Mouse (Mus musculus) thymus, postnatal 0 days (tissue): ENCODE measurements around the gene Cox6a2. TPM values are rescaled to one million over a fixed set of nuclear protein-coding genes. Genes with fewer than 3 reads are reported as not detected.

Source experiments
- DNase-seq: peaks from one replicate; pipeline ENCODE4 v3.0.0-alpha.2; 2015; ENCODE audit warnings: low spot score
- polyA plus RNA-seq: library from polyadenylated mRNA; unstranded; fragments of >200 nt; fragmentation: Nextera tagmentation; extraction: Ambion mirVana; gene quantifications from 2 replicates; pipeline ENCODE4 v1.2.1, GENCODE M21; 2015

Cox6a2 gene
- polyA plus RNA-seq, 1 experiment from 2014 or later, result 4.0 TPM

GRCm38 (mm10) chr7:128235481-128235880, 29.3 kb upstream of the Cox6a2 start:
- DNase-seq, result no peak

GRCm38 (mm10) chr7:128234796-128235195, 28.6 kb upstream of the Cox6a2 start:
- DNase-seq, result no peak

GRCm38 (mm10) chr7:128231741-128232140, 25.6 kb upstream of the Cox6a2 start:
- DNase-seq, result peak; percentile 25

GRCm38 (mm10) chr7:128220936-128221335, 14.7 kb upstream of the Cox6a2 start:
- no peak for DNase-seq

DNA sequence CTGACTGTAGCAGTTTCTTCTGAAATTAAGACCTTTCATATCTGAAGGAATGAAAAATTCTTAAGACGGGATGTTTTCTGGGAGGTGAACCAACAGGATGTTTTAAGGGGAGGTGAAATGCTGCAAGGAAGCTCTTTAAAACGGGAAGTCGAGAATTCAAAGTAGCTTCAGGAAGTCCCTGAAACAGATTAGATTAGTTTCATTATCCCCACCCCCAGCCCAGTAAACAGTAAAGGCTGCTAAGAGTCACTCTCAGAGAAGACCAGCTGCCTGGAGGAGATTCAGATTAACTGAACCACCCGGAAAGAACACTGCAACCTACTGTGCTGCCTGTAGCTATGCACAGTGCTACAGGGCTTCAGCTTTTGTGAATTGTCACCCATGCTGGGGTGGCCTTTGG, 13.8 kb upstream of the Cox6a2 start:
- no peak for DNase-seq

- DNase-seq, result no peak
Observed at GRCm38 (mm10) chr7:128209826-128210225, 3.6 kb upstream of the Cox6a2 start.

GRCm38 (mm10) chr7:128208187-128208586, 2.0 kb upstream of the Cox6a2 start:
- DNase-seq, result peak; percentile 76

- no peak for DNase-seq
Observed at GRCm38 (mm10) chr7:128205695-128206094, 492 bp downstream of the Cox6a2 start.

GRCm38 (mm10) chr7:128204179-128204578, 2.0 kb downstream of the Cox6a2 start:
- no peak for DNase-seq

- DNase-seq, result no peak
Observed at GRCm38 (mm10) chr7:128203071-128203470, 3.1 kb downstream of the Cox6a2 start.

GRCm38 (mm10) chr7:128201607-128202006, 4.6 kb downstream of the Cox6a2 start:
- no peak for DNase-seq

GRCm38 (mm10) chr7:128181691-128182090, 24.5 kb downstream of the Cox6a2 start:
- peak; percentile 70 for DNase-seq

DNA sequence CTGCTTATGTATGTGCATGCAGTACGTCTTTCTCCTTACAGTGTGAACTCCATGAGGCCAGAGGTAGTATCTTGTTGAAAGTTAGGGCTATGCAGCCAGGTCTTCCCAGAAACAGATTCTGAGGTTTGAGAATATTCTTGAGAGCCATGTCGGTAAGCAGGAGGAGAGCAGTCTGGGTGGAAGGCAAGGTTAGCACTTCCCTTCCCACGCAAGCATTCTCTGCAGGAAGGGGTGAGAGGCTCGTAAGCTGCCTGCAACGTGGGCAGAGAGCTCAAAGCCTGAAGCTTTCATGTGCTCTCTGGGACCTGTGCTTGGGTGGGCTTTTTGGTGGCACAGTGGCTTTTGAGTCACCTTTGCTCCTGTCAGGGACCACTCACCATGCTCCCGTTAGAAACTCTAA, 25.6 kb downstream of the Cox6a2 start:
- DNase-seq, result peak; percentile 59

GRCm38 (mm10) chr7:128180126-128180525, 26.1 kb downstream of the Cox6a2 start:
- peak; percentile 53 for DNase-seq

DNA sequence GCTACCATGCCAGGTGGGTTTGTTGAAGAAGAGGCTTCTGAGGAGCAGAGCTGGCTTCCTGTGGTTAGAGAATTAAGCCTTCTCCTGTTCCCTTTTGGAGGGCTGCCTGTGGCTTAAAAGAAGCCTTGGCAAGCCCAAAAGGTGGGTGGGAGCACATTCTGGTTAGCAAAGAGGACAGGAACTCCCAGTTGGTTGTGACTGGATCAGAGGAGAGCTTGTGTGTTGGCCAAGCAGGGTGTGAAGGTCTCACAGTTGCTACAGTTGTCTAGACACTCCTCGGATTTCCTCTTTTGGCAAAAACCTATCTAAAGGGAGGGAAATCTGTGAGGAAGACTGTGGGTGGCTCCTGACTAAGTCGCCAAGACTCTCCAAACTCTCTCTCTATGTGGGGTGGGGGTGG, 27.8 kb downstream of the Cox6a2 start:
- DNase-seq, result peak; percentile 30

DNA sequence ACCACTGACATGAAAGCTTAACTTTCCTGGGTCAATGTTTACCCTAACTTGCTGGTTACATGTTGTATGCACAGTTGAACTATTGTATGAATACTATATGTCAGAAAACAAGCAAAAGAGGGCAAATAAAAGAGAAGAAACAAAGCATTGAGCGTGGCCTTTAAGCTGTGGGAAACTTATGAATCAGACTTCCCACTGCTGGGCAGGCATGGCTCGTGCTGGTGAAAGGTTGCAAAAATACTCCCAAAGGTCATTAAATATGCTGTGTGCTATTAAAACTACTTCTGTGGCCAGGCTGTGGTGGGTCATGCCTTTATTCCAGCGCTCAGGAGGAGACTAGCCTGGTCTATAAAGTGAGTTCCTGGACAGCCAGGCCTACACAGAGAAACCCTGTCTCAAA, 36.2 kb downstream of the Cox6a2 start:
- no peak for DNase-seq

GRCm38 (mm10) chr7:128166391-128166790, 39.8 kb downstream of the Cox6a2 start:
- no peak for DNase-seq

- DNase-seq, result no peak
Observed at GRCm38 (mm10) chr7:128164001-128164400, 42.2 kb downstream of the Cox6a2 start.

- peak; percentile 60 for DNase-seq
Observed at GRCm38 (mm10) chr7:128158688-128159354, 47.4 kb downstream of the Cox6a2 start.
